Mouse (Mus musculus) left cerebral cortex, postnatal 25 days (tissue): ENCODE measurements around the gene AC134908.4. TPM values are rescaled to one million over a fixed set of nuclear protein-coding genes. Genes with fewer than 3 reads are reported as not detected.
A peak's percentile ranks its signal among the peaks of the same experiment; 100 is the strongest.
"Not testable (repeated sequence)": the region's sequence is repeated elsewhere in the genome, so short reads cannot be mapped to it uniquely, and the experiment has no call there.

Source experiments
- DNase-seq, 2 experiments: peaks; one replicate each; pipeline ENCODE4 v3.0.0; 2022; ENCODE audit warnings: low spot score in 2 of 2, mixed read lengths in 1 of 2
- intact Hi-C: fragments of 180-260 bp; cut with DNase I; formaldehyde crosslinking; loops from one replicate; pipeline ENCODE4 v1.15.1; 2025
- microRNA-seq, 2 experiments: library from miRNA; unstranded; fragments of <30 nt; microRNA quantifications; one replicate each; pipeline ENCODE4 v1.2.0; 2022
- total RNA-seq, 2 experiments: library from RNA; stranded (reverse); gene quantifications; 2 replicates each; pipeline ENCODE4 v1.2.3; 2021

Gene AC134908.4
- total RNA-seq, 2 experiments from 2014 or later, result 1.0 TPM; not detected in 1

DNA sequence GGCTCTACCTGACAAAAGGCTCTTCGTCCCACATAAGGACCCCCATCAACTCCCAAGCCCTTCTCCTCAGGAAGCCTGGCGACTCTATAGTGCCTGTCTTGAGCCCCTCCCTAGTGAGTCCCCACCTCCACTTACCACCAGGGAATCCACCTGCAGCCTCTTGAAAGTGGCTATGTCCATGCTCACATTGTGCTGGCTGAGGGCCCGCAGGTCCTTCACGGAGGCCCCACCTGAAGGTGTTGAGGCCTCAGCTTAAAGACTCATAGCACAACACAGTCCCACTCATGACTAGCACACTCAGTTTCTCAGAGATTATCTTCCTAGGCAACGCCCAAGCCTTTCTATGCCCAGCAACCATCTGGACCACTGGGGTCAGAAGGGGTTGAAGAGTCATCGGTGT lies 46.1 kb downstream of the AC134908.4 start:
- intact Hi-C loops, result loop anchor here (10.0 kb wide), 1 partner anchor 925 kb away; no protein-coding TSS in a partner anchor
- no peak for DNase-seq

- intact Hi-C loops, result loop anchor here (10.0 kb wide), 1 partner anchor 923 kb away; no protein-coding TSS in a partner anchor
- peak in 1 of 2 experiments; percentile 47 for DNase-seq
These were observed 47.2 kb downstream of the AC134908.4 start for GRCm38 (mm10) chr17:25748238-25748637.

DNA sequence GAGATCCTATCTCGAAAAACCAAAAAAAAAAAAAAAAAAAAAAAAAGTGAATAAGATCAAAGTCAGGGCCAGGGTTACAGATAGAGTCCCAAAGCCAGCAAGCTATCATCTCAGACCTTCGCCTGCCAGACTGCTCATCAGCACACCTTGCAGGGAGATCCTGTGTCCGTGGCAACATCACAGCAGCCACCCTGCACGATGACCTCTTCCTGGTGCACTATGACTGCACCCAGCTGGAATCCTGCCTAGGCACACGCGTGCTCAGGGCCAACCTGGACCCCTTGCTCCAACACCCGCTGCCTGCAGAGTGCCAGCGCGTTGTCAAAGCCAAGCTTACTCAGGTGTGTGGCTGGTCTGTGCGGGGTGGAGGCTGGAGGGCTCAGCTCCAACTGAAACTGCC lies 51.1 kb downstream of the AC134908.4 start:
- DNase-seq, result no peak
- intact Hi-C loops, result loop anchor here (10.0 kb wide), 1 partner anchor 920 kb away; no protein-coding TSS in a partner anchor

GRCm38 (mm10) chr17:25743831-25744230 lies 51.6 kb downstream of the AC134908.4 start:
- intact Hi-C loops, result loop anchor here (10.0 kb wide), 1 partner anchor 919 kb away; no protein-coding TSS in a partner anchor
- DNase-seq, result no peak

GRCm38 (mm10) chr17:25741471-25741870 lies 54.0 kb downstream of the AC134908.4 start:
- DNase-seq, result not testable (repeated sequence)
- intact Hi-C loops, result loop anchor here (10.0 kb wide), 1 partner anchor 917 kb away; no protein-coding TSS in a partner anchor

Small RNA genes within 50 kb of the gene (microRNA-seq; reads per million reads assigned to microRNA genes)
- gene Gm25083, result 0 reads per million in 2 experiments
- gene Mir3082, result 3.4 to 5.0 reads per million in 2 experiments
- gene Mir6966, result 0.99 to 3.4 reads per million in 2 experiments

Other genes starting within 250 kb of the AC134908.4 start
- 10 to 100 TPM; 52.1 to 55.3 TPM for gene Sox8, start 225.0 kb downstream of the AC134908.4 start, total RNA-seq
- 10 to 100 TPM; 20.4 to 23.7 TPM for gene Lmf1, start 216.6 kb downstream of the AC134908.4 start, total RNA-seq
- 100 to 1,000 TPM; 176 to 196 TPM for gene Gng13, start 78.5 kb downstream of the AC134908.4 start, total RNA-seq
- gene Chtf18, start 68.2 kb downstream of the AC134908.4 start, total RNA-seq, result 1 to 10 TPM; 2.4 to 3.0 TPM
- gene Rpusd1, start 68.0 kb downstream of the AC134908.4 start, total RNA-seq, result 10 to 100 TPM; 46.9 to 48.7 TPM
- gene Mslnl, start 59.6 kb downstream of the AC134908.4 start, total RNA-seq, result under 1 TPM in 1 of 2 experiments, not detected in 1; 0.25 TPM
- gene Msln, start 41.3 kb downstream of the AC134908.4 start, total RNA-seq, result 1 to 10 TPM; 2.2 to 3.8 TPM
- 10 to 100 TPM; 33.4 to 34.4 TPM for gene Narfl, start 21.9 kb downstream of the AC134908.4 start, total RNA-seq
- 100 to 1,000 TPM; 109 to 122 TPM for gene Haghl, start 10.0 kb downstream of the AC134908.4 start, total RNA-seq
- gene Ccdc78, start 9.1 kb downstream of the AC134908.4 start, total RNA-seq, result under 1 TPM in 1 of 2 experiments, not detected in 1; 0.21 TPM
- gene Fam173a, start 2.8 kb downstream of the AC134908.4 start, total RNA-seq, result 10 to 100 TPM; 79.7 to 82.2 TPM
- 10 to 100 TPM; 72.5 to 86.7 TPM for gene Metrn, start 1.5 kb upstream of the AC134908.4 start, total RNA-seq
- 100 to 1,000 TPM; 648 to 673 TPM for gene Fbxl16, start 13.4 kb upstream of the AC134908.4 start, total RNA-seq
- gene Wdr24, start 28.0 kb upstream of the AC134908.4 start, total RNA-seq, result 10 to 100 TPM; 25.1 to 25.4 TPM
- gene Jmjd8, start 33.2 kb upstream of the AC134908.4 start, total RNA-seq, result 10 to 100 TPM; 55.9 to 57.6 TPM
- gene Stub1, start 37.7 kb upstream of the AC134908.4 start, total RNA-seq, result 100 to 1,000 TPM; 171 to 173 TPM
- 10 to 100 TPM; 59.0 to 59.7 TPM for gene Rhbdl1, start 41.6 kb upstream of the AC134908.4 start, total RNA-seq
- 10 to 100 TPM; 23.0 to 25.2 TPM for gene Gm20683, start 46.1 kb upstream of the AC134908.4 start, total RNA-seq
- gene Rhot2, start 49.2 kb upstream of the AC134908.4 start, total RNA-seq, result 10 to 100 TPM; 76.9 to 84.4 TPM
- 10 to 100 TPM; 29.8 to 31.4 TPM for gene Wdr90, start 65.8 kb upstream of the AC134908.4 start, total RNA-seq
- 10 to 100 TPM; 21.1 to 22.2 TPM for gene Mcrip2, start 73.1 kb upstream of the AC134908.4 start, total RNA-seq
- gene Mettl26, start 79.4 kb upstream of the AC134908.4 start, total RNA-seq, result 10 to 100 TPM; 34.8 to 38.1 TPM
- gene Wfikkn1, start 85.2 kb upstream of the AC134908.4 start, total RNA-seq, result 1 to 10 TPM; 1.3 to 2.5 TPM
- 10 to 100 TPM; 46.7 to 50.9 TPM for gene Rab40c, start 124.1 kb upstream of the AC134908.4 start, total RNA-seq
- 100 to 1,000 TPM; 116 to 118 TPM for gene Pigq, start 149.3 kb upstream of the AC134908.4 start, total RNA-seq
- not detected for gene Nhlrc4, start 149.3 kb upstream of the AC134908.4 start, total RNA-seq
- gene A930017K11Rik, start 156.9 kb upstream of the AC134908.4 start, total RNA-seq, result under 1 TPM in 1 of 2 experiments, not detected in 1; 0.23 TPM
- 10 to 100 TPM; 47.0 to 51.6 TPM for gene Capn15, start 190.1 kb upstream of the AC134908.4 start, total RNA-seq